28 mouse cellular contexts compared by ENCODE assay signal in genomic region chr3:27764556-27764955, GRCm38 (mm10). TPM values are rescaled to one million over a fixed set of nuclear protein-coding genes. Genes with fewer than 3 reads are reported as not detected.
A peak's percentile ranks its signal among the peaks of the same experiment; 100 is the strongest.
DNase-seq lines count a peak whose midpoint lies in the region; ATAC-seq and TF ChIP-seq lines count a peak whose summit lies in the region.
"Had no signal": no experiment of that assay in that cellular context is flagged by ENCODE, and none has a peak within 500 bp of the region (broad histone marks: within the 10 kb centered on the region; RNA-seq: fewer than 3 reads in every experiment).

No protein-coding gene starts in this region.

- TF ChIP-seq POLR2A in cortical plate, adult 2 months (IDR thresholded peaks at IDR 0.05; ENCODE audit: extremely low read depth, insufficient read depth, low read length) = no peak

- ATAC-seq in frontal cortex, adult (ENCODE audit: low TSS enrichment) = peak; percentile 69
- ATAC-seq in limb, embryonic 15.5 days (ENCODE audit: insufficient number of reproducible peaks, low FRiP score, low TSS enrichment, low read depth) = no peak
- ATAC-seq in forebrain, embryonic 16.5 days = no peak
- ATAC-seq: activated CD4-positive, CD25-positive, alpha-beta regulatory T cell, adult 4 months; CD4-positive, CD25-positive, alpha-beta regulatory T cell, adult 4 months; forebrain, embryonic 13.5 days; forebrain, postnatal 0 days; intestine, postnatal 0 days had no signal

- DNase-seq in frontal cortex, postnatal 25 days (ENCODE audit: low spot score in 2 of 2) = no peak
- peak; percentile 63 for DNase-seq in NIH3T3 (ENCODE audit: low read depth)
- no peak for DNase-seq in kidney, adult 8-10 months
- DNase-seq in lung, postnatal 25 days (ENCODE audit: low spot score) = no peak
- DNase-seq: adrenal gland, postnatal 10 days; adrenal gland, postnatal 36 days; cerebellum, adult 11 months; cerebellum, adult 2 months; cerebellum, adult 9-11 months; cerebellum, postnatal 25 days; embryo, embryonic 11 days; forebrain, postnatal 0 days; gastrocnemius, postnatal 10 days; gastrocnemius, postnatal 36 days; heart, adult 2 months had no signal

- no peaks in the 10 kb centered on the region for H3K36me3 ChIP-seq in limb, embryonic 15.5 days
- H3K36me3 ChIP-seq in forebrain, embryonic 16.5 days (ENCODE audit: control insufficient read depth, insufficient read depth) = no peaks in the 10 kb centered on the region
- H3K36me3 ChIP-seq: forebrain, embryonic 10.5 days; heart, embryonic 10.5 days; heart, embryonic 13.5 days; hindbrain, embryonic 12.5 days; hindbrain, embryonic 15.5 days had no signal

- no peaks in the 10 kb centered on the region for H3K27me3 ChIP-seq in limb, embryonic 15.5 days
- no peaks in the 10 kb centered on the region for H3K27me3 ChIP-seq in forebrain, embryonic 16.5 days (replicated peaks; ENCODE audit: control insufficient read depth, insufficient read depth, low read length)
- H3K27me3 ChIP-seq: forebrain, embryonic 13.5 days; heart, embryonic 13.5 days; hindbrain, embryonic 12.5 days; hindbrain, embryonic 15.5 days had no signal

- H3K27ac ChIP-seq in cortical plate, adult 2 months (ENCODE audit: insufficient read depth, low read length) = 0 out of 2 replicates have a peak overlapping the region, but pooled peaks have one; percentile 63
- peak overlapping the region; percentile 60; the same call in 1 of the 2 replicates for H3K27ac ChIP-seq in limb, embryonic 15.5 days
- H3K27ac ChIP-seq in forebrain, embryonic 16.5 days (ENCODE audit: low read length) = no peak overlapping the region
- H3K27ac ChIP-seq: forebrain, embryonic 10.5 days; forebrain, embryonic 13.5 days; heart, adult 2 months; heart, embryonic 10.5 days; heart, embryonic 13.5 days; hindbrain, embryonic 12.5 days; hindbrain, embryonic 15.5 days had no signal

- no peak overlapping the region for H3K4me3 ChIP-seq in cortical plate, adult 2 months (ENCODE audit: insufficient read depth, low read length)
- H3K4me3 ChIP-seq in limb, embryonic 15.5 days = no peak overlapping the region
- H3K4me3 ChIP-seq in forebrain, embryonic 16.5 days (replicated peaks; ENCODE audit: low read length) = no peak overlapping the region
- H3K4me3 ChIP-seq: forebrain, embryonic 10.5 days; forebrain, embryonic 13.5 days; heart, adult 2 months; heart, embryonic 10.5 days; heart, embryonic 13.5 days; hindbrain, embryonic 12.5 days; hindbrain, embryonic 15.5 days had no signal

- no peak for TF ChIP-seq CTCF in cortical plate, adult 2 months (IDR thresholded peaks at IDR 0.05; ENCODE audit: extremely low read depth, insufficient read depth, low read length)

- no peak overlapping the region for H3K4me2 ChIP-seq in limb, embryonic 15.5 days
- H3K4me2 ChIP-seq in forebrain, embryonic 16.5 days (ENCODE audit: low read length) = no peak overlapping the region
- H3K4me2 ChIP-seq: forebrain, embryonic 13.5 days; heart, embryonic 13.5 days; hindbrain, embryonic 12.5 days; hindbrain, embryonic 15.5 days had no signal

- H3K4me1 ChIP-seq in cortical plate, adult 2 months (ENCODE audit: control insufficient read depth, insufficient read depth, low read length) = peaks cover 12% of the 10 kb centered on the region
- H3K4me1 ChIP-seq in limb, embryonic 15.5 days = peaks cover 22% of the 10 kb centered on the region
- H3K4me1 ChIP-seq in forebrain, embryonic 16.5 days (replicated peaks; ENCODE audit: control insufficient read depth, insufficient read depth, low read length) = peaks cover 8% of the 10 kb centered on the region

- H3K9me3 ChIP-seq in limb, embryonic 15.5 days = no peaks in the 10 kb centered on the region
- H3K9me3 ChIP-seq in forebrain, embryonic 16.5 days (ENCODE audit: control insufficient read depth, low read length) = no peaks in the 10 kb centered on the region
- H3K9me3 ChIP-seq: forebrain, embryonic 13.5 days; heart, embryonic 10.5 days; heart, embryonic 13.5 days; hindbrain, embryonic 12.5 days; hindbrain, embryonic 15.5 days had no signal

- H3K9ac ChIP-seq in limb, embryonic 15.5 days = no peak overlapping the region
- H3K9ac ChIP-seq in forebrain, embryonic 16.5 days (replicated peaks; ENCODE audit: low read depth, low read length) = no peak overlapping the region
- H3K9ac ChIP-seq: forebrain, embryonic 13.5 days; forebrain, postnatal 0 days; heart, embryonic 13.5 days; hindbrain, embryonic 12.5 days; hindbrain, embryonic 15.5 days had no signal

- WGBS in limb, embryonic 15.5 days = 52% methylated on average over 2 of the region's 2 CpGs
- 74% methylated on average over 2 of the region's 2 CpGs for WGBS in forebrain, embryonic 16.5 days

RNA-seq across cellular contexts. Expression of gene Fndc3b, which starts 53.4 kb away (rescaled TPM):
- polyA plus RNA-seq in cortical plate, adult 2 months (2012; rRNA removed) = 6.5 and 7.1 TPM in 2 replicates
- 35.4 and 39.5 TPM in 2 replicates for polyA plus RNA-seq in limb, embryonic 15.5 days (2015; fragmentation: Nextera tagmentation; extraction: Ambion mirVana)
- polyA plus RNA-seq in forebrain, embryonic 16.5 days (2015; fragmentation: Nextera tagmentation; extraction: Ambion mirVana) = 6.7 TPM in 2 replicates
